Mouse (Mus musculus): Measurements from ENCODE around the gene Deup1.

Gene Deup1

GRCm38 (mm10) chr9:15627785-15628287, at the start of gene Deup1:
Gene Deup1, minus strand, starts transcription at chr9:15627933.
- no peak for DNase-seq (ENCODE audit: low spot score in 2 of 2)

GRCm38 (mm10) chr9:15672251-15672650, 44.5 kb upstream of the Deup1 start:
- no peak for DNase-seq (ENCODE audit: low spot score in 2 of 2)

GRCm38 (mm10) chr9:15670002-15670527, 42.3 kb upstream of the Deup1 start:
- DNase-seq (ENCODE audit: low spot score in 2 of 2) = no peak

GRCm38 (mm10) chr9:15669452-15669851, 41.7 kb upstream of the Deup1 start:
- DNase-seq (ENCODE audit: low spot score in 2 of 2) = no peak

GRCm38 (mm10) chr9:15664606-15665005, 36.9 kb upstream of the Deup1 start:
- DNase-seq (ENCODE audit: low spot score in 2 of 2) = no peak

GRCm38 (mm10) chr9:15659069-15659468, 31.3 kb upstream of the Deup1 start:
- no peak for DNase-seq (ENCODE audit: low spot score in 2 of 2)

GRCm38 (mm10) chr9:15658236-15658785, 30.6 kb upstream of the Deup1 start:
- DNase-seq (ENCODE audit: low spot score in 2 of 2) = no peak

GRCm38 (mm10) chr9:15653036-15653435, 25.3 kb upstream of the Deup1 start:
- no peak for DNase-seq (ENCODE audit: low spot score in 2 of 2)

- no peak for DNase-seq (ENCODE audit: low spot score in 2 of 2)
Measured at GRCm38 (mm10) chr9:15649977-15650376, 22.2 kb upstream of the Deup1 start.

- DNase-seq (ENCODE audit: low spot score in 2 of 2) = no peak
Measured at GRCm38 (mm10) chr9:15627384-15627783, 349 bp downstream of the Deup1 start.

- no peak for DNase-seq (ENCODE audit: low spot score in 2 of 2)
Measured at GRCm38 (mm10) chr9:15624739-15625138, 3.0 kb downstream of the Deup1 start.

- DNase-seq (ENCODE audit: low spot score in 2 of 2) = no peak
Measured at GRCm38 (mm10) chr9:15619767-15620166, 8.0 kb downstream of the Deup1 start.

- no peak for DNase-seq (ENCODE audit: low spot score in 2 of 2)
Measured at GRCm38 (mm10) chr9:15619020-15619590, 8.6 kb downstream of the Deup1 start.

- DNase-seq (ENCODE audit: low spot score in 2 of 2) = no peak
Measured at GRCm38 (mm10) chr9:15617061-15617460, 10.7 kb downstream of the Deup1 start.

GRCm38 (mm10) chr9:15616471-15616870, 11.3 kb downstream of the Deup1 start:
- no peak for DNase-seq (ENCODE audit: low spot score in 2 of 2)

GRCm38 (mm10) chr9:15609280-15609930, 18.3 kb downstream of the Deup1 start:
- no peak for DNase-seq (ENCODE audit: low spot score in 2 of 2)

- no peak for DNase-seq (ENCODE audit: low spot score in 2 of 2)
Measured at GRCm38 (mm10) chr9:15607601-15608000, 20.1 kb downstream of the Deup1 start.

- no peak for DNase-seq (ENCODE audit: low spot score in 2 of 2)
Measured at GRCm38 (mm10) chr9:15603156-15603555, 24.6 kb downstream of the Deup1 start.

GRCm38 (mm10) chr9:15600859-15601540, 26.7 kb downstream of the Deup1 start:
- no peak for DNase-seq (ENCODE audit: low spot score in 2 of 2)

GRCm38 (mm10) chr9:15600156-15600858, 27.4 kb downstream of the Deup1 start:
- DNase-seq (ENCODE audit: low spot score in 2 of 2) = no peak

GRCm38 (mm10) chr9:15596598-15596997, 31.1 kb downstream of the Deup1 start:
- DNase-seq (ENCODE audit: low spot score in 2 of 2) = no peak

GRCm38 (mm10) chr9:15594148-15594547, 33.6 kb downstream of the Deup1 start:
- no peak for DNase-seq (ENCODE audit: low spot score in 2 of 2)
